Mouse (Mus musculus): Measurements from ENCODE around the gene Nubp2. TPM values are rescaled to one million over a fixed set of nuclear protein-coding genes. Genes with fewer than 3 reads are reported as not detected.

The Nubp2 gene
- polyA plus RNA-seq, 1 experiment from 2014 or later: 51.3 TPM

- Histone ChIP-seq H3K4me2 (replicated peaks; ENCODE audit: low read depth, low read length) (no peak overlapping the region), H3K36me3 (ENCODE audit: insufficient read depth, low read length) (no peaks in the 10 kb centered on the region), H3K9me3 (ENCODE audit: low read length) (no peaks in the 10 kb centered on the region), H3K27me3 (replicated peaks; ENCODE audit: insufficient read depth, low read length) (no peaks in the 10 kb centered on the region), H3K4me1 (ENCODE audit: insufficient read depth, low read depth, low read length) (no peaks in the 10 kb centered on the region), H3K4me3 (ENCODE audit: low read depth, low read length) (no peak overlapping the region), H3K9ac (replicated peaks; ENCODE audit: low read depth) (no peak overlapping the region), H3K27ac (ENCODE audit: low read length) (no peak overlapping the region)
- 40% methylated on average over 1 of the region's 1 CpGs for whole genome bisulfite sequencing
- no peak for TF ChIP-seq EP300 (IDR thresholded peaks at IDR 0.05)
- no peak for TF ChIP-seq CTCF (IDR thresholded peaks at IDR 0.05)
- ATAC-seq (no peak), DNase-seq (ENCODE audit: low spot score) (no peak)
Measured at GRCm38 (mm10) chr17:24874405-24874745, 11.8 kb downstream of the Nubp2 start.

- WGBS: 41% methylated on average over 4 of the region's 4 CpGs
- Histone ChIP-seq H3K9ac (replicated peaks; ENCODE audit: low read depth) (no peak overlapping the region), H3K27ac (ENCODE audit: low read length) (no peak overlapping the region), H3K4me1 (ENCODE audit: insufficient read depth, low read depth, low read length) (no peaks in the 10 kb centered on the region), H3K9me3 (ENCODE audit: low read length) (no peaks in the 10 kb centered on the region), H3K4me3 (ENCODE audit: low read depth, low read length) (no peak overlapping the region), H3K36me3 (ENCODE audit: insufficient read depth, low read length) (no peaks in the 10 kb centered on the region), H3K27me3 (replicated peaks; ENCODE audit: insufficient read depth, low read length) (no peaks in the 10 kb centered on the region), H3K4me2 (replicated peaks; ENCODE audit: low read depth, low read length) (no peak overlapping the region)
- no peak for DNase-seq (ENCODE audit: low spot score)
- TF ChIP-seq EP300 (IDR thresholded peaks at IDR 0.05) (no peak), CTCF (IDR thresholded peaks at IDR 0.05) (no peak)
- ATAC-seq: no peak
Measured at GRCm38 (mm10) chr17:24873695-24874404, 12.3 kb downstream of the Nubp2 start.

GRCm38 (mm10) chr17:24867914-24868313 lies 18.2 kb downstream of the Nubp2 start:
- H3K27ac ChIP-seq (ENCODE audit: low read length): no peak overlapping the region
- H3K27me3 ChIP-seq (replicated peaks; ENCODE audit: insufficient read depth, low read length): no peaks in the 10 kb centered on the region
- TF ChIP-seq CTCF (IDR thresholded peaks at IDR 0.05) (no peak), EP300 (IDR thresholded peaks at IDR 0.05) (no peak)
- H3K4me3 ChIP-seq (ENCODE audit: low read depth, low read length): no peak overlapping the region
- no peaks in the 10 kb centered on the region for H3K36me3 ChIP-seq (ENCODE audit: insufficient read depth, low read length)
- H3K4me1 ChIP-seq (ENCODE audit: insufficient read depth, low read depth, low read length): no peaks in the 10 kb centered on the region
- no peak for ATAC-seq
- H3K4me2 ChIP-seq (replicated peaks; ENCODE audit: low read depth, low read length): no peak overlapping the region
- H3K9me3 ChIP-seq (ENCODE audit: low read length): no peaks in the 10 kb centered on the region
- 90% methylated on average over 10 of the region's 10 CpGs for WGBS
- no peak for DNase-seq (ENCODE audit: low spot score)
- H3K9ac ChIP-seq (replicated peaks; ENCODE audit: low read depth): no peak overlapping the region

GRCm38 (mm10) chr17:24865776-24866175 lies 20.4 kb downstream of the Nubp2 start, which contains the start of gene Igfals:
Igfals (plus strand) TSS chr17:24865997.
- TF ChIP-seq EP300 (IDR thresholded peaks at IDR 0.05) (no peak), CTCF (IDR thresholded peaks at IDR 0.05) (no peak)
- Histone ChIP-seq H3K27ac (ENCODE audit: low read length) (no peak within 1 kb of the TSS), H3K9ac (replicated peaks; ENCODE audit: low read depth) (no peak within 1 kb of the TSS), H3K4me1 (ENCODE audit: insufficient read depth, low read depth, low read length) (no peaks in the 10 kb centered on the region), H3K4me2 (replicated peaks; ENCODE audit: low read depth, low read length) (no peak within 1 kb of the TSS), H3K9me3 (ENCODE audit: low read length) (no peaks in the 10 kb centered on the region), H3K36me3 (ENCODE audit: insufficient read depth, low read length) (peaks cover 7% of the 10 kb centered on the region; the same call in 1 of the 2 replicates), H3K4me3 (ENCODE audit: low read depth, low read length) (no peak within 1 kb of the TSS), H3K27me3 (replicated peaks; ENCODE audit: insufficient read depth, low read length) (no peaks in the 10 kb centered on the region)
- DNase-seq (ENCODE audit: low spot score) (no peak), ATAC-seq (no peak)
- WGBS: 88% methylated on average over 8 of the region's 8 CpGs

GRCm38 (mm10) chr17:24861785-24862184 lies 24.4 kb downstream of the Nubp2 start:
- Histone ChIP-seq H3K4me3 (ENCODE audit: low read depth, low read length) (no peak overlapping the region), H3K4me2 (replicated peaks; ENCODE audit: low read depth, low read length) (no peak overlapping the region), H3K9me3 (ENCODE audit: low read length) (no peaks in the 10 kb centered on the region), H3K27me3 (replicated peaks; ENCODE audit: insufficient read depth, low read length) (no peaks in the 10 kb centered on the region), H3K36me3 (ENCODE audit: insufficient read depth, low read length) (peaks cover 7% of the 10 kb centered on the region; the same call in 1 of the 2 replicates), H3K27ac (ENCODE audit: low read length) (no peak overlapping the region), H3K9ac (replicated peaks; ENCODE audit: low read depth) (no peak overlapping the region), H3K4me1 (ENCODE audit: insufficient read depth, low read depth, low read length) (no peaks in the 10 kb centered on the region)
- ATAC-seq (no peak), DNase-seq (ENCODE audit: low spot score) (no peak)
- TF ChIP-seq CTCF (IDR thresholded peaks at IDR 0.05) (no peak), EP300 (IDR thresholded peaks at IDR 0.05) (no peak)
- 92% methylated on average over 3 of the region's 3 CpGs for WGBS

- Histone ChIP-seq H3K27me3 (replicated peaks; ENCODE audit: insufficient read depth, low read length) (no peaks in the 10 kb centered on the region), H3K36me3 (ENCODE audit: insufficient read depth, low read length) (peaks cover 7% of the 10 kb centered on the region; the same call in 1 of the 2 replicates), H3K4me1 (ENCODE audit: insufficient read depth, low read depth, low read length) (no peaks in the 10 kb centered on the region), H3K9ac (replicated peaks; ENCODE audit: low read depth) (no peak overlapping the region), H3K4me3 (ENCODE audit: low read depth, low read length) (no peak overlapping the region), H3K27ac (ENCODE audit: low read length) (no peak overlapping the region), H3K9me3 (ENCODE audit: low read length) (no peaks in the 10 kb centered on the region), H3K4me2 (replicated peaks; ENCODE audit: low read depth, low read length) (no peak overlapping the region)
- DNase-seq (ENCODE audit: low spot score): no peak
- 89% methylated on average over 8 of the region's 8 CpGs for WGBS
- ATAC-seq: no peak
- TF ChIP-seq EP300 (IDR thresholded peaks at IDR 0.05): no peak
- TF ChIP-seq CTCF (IDR thresholded peaks at IDR 0.05): no peak
Measured at GRCm38 (mm10) chr17:24860076-24860475, 26.1 kb downstream of the Nubp2 start.

Measured in lung, postnatal 0 days (tissue).